Mouse (Mus musculus): ENCODE measurements around the gene Gm8159. TPM values are rescaled to one million over a fixed set of nuclear protein-coding genes. Genes with fewer than 3 reads are reported as not detected.
A peak's percentile ranks its signal among the peaks of the same experiment; 100 is the strongest.
"Not testable (repeated sequence)": the region's sequence is repeated elsewhere in the genome, so short reads cannot be mapped to it uniquely, and the experiment has no call there.

Gene Gm8159
- not detected in 2 replicates for polyA plus RNA-seq (2014; fragmentation: Nextera tagmentation; extraction: Ambion mirVana)

- H3K4me2 ChIP-seq; H3K27ac ChIP-seq (ENCODE audit: low read depth, low read length); DNase-seq (ENCODE audit: low spot score); H3K36me3 ChIP-seq (ENCODE audit: control insufficient read depth, insufficient read depth, low read length); ATAC-seq (replicated peaks; ENCODE audit: low FRiP score); H3K9me3 ChIP-seq (ENCODE audit: control insufficient read depth, low read length); H3K27me3 ChIP-seq (replicated peaks; ENCODE audit: control insufficient read depth, insufficient read depth, low read length); H3K4me1 ChIP-seq (replicated peaks; ENCODE audit: control insufficient read depth, insufficient read depth, low read length); H3K4me3 ChIP-seq (ENCODE audit: low read depth, low read length); H3K9ac ChIP-seq (ENCODE audit: low read depth, low read length): not testable (repeated sequence)
- WGBS = no CpG with 5 or more reads among the region's 2 CpGs
These were observed at the start of gene Gm8159 for GRCm38 (mm10) chr14:4632052-4632451. Gm8159 (plus strand) TSS chr14:4632352.

- not testable (repeated sequence) for H3K27ac ChIP-seq (ENCODE audit: low read depth, low read length); ATAC-seq (replicated peaks; ENCODE audit: low FRiP score); H3K4me3 ChIP-seq (ENCODE audit: low read depth, low read length); H3K4me2 ChIP-seq; H3K4me1 ChIP-seq (replicated peaks; ENCODE audit: control insufficient read depth, insufficient read depth, low read length); H3K9me3 ChIP-seq (ENCODE audit: control insufficient read depth, low read length); H3K27me3 ChIP-seq (replicated peaks; ENCODE audit: control insufficient read depth, insufficient read depth, low read length); H3K9ac ChIP-seq (ENCODE audit: low read depth, low read length); H3K36me3 ChIP-seq (ENCODE audit: control insufficient read depth, insufficient read depth, low read length)
- WGBS = 1% methylated on average over 15 of the region's 18 CpGs
- DNase-seq (ENCODE audit: low spot score) = peak; percentile 8
These were observed 17.2 kb downstream of the Gm8159 start for GRCm38 (mm10) chr14:4649309-4649708.

GRCm38 (mm10) chr14:4650324-4650723, 18.2 kb downstream of the Gm8159 start:
- 2% methylated on average over 3 of the region's 9 CpGs for WGBS
- not testable (repeated sequence) for H3K4me2 ChIP-seq; H3K4me3 ChIP-seq (ENCODE audit: low read depth, low read length); H3K4me1 ChIP-seq (replicated peaks; ENCODE audit: control insufficient read depth, insufficient read depth, low read length); ATAC-seq (replicated peaks; ENCODE audit: low FRiP score); H3K27me3 ChIP-seq (replicated peaks; ENCODE audit: control insufficient read depth, insufficient read depth, low read length); H3K9me3 ChIP-seq (ENCODE audit: control insufficient read depth, low read length); DNase-seq (ENCODE audit: low spot score); H3K36me3 ChIP-seq (ENCODE audit: control insufficient read depth, insufficient read depth, low read length); H3K9ac ChIP-seq (ENCODE audit: low read depth, low read length); H3K27ac ChIP-seq (ENCODE audit: low read depth, low read length)

- H3K9ac ChIP-seq (ENCODE audit: low read depth, low read length); H3K27ac ChIP-seq (ENCODE audit: low read depth, low read length); H3K36me3 ChIP-seq (ENCODE audit: control insufficient read depth, insufficient read depth, low read length); ATAC-seq (replicated peaks; ENCODE audit: low FRiP score); DNase-seq (ENCODE audit: low spot score); H3K9me3 ChIP-seq (ENCODE audit: control insufficient read depth, low read length); H3K4me1 ChIP-seq (replicated peaks; ENCODE audit: control insufficient read depth, insufficient read depth, low read length); H3K4me2 ChIP-seq; H3K27me3 ChIP-seq (replicated peaks; ENCODE audit: control insufficient read depth, insufficient read depth, low read length); H3K4me3 ChIP-seq (ENCODE audit: low read depth, low read length): not testable (repeated sequence)
- no CpG with 5 or more reads among the region's 2 CpGs for WGBS
These were observed 31.7 kb downstream of the Gm8159 start, which contains the start of gene Gm3239 for GRCm38 (mm10) chr14:4663892-4664291. Gm3239 (plus strand) TSS chr14:4664192.

Other genes starting within 250 kb of the Gm8159 start
- not detected in 2 replicates for gene Gm3159, start 234.8 kb upstream of the Gm8159 start, polyA plus RNA-seq (2014; fragmentation: Nextera tagmentation; extraction: Ambion mirVana)
- not detected in 2 replicates for gene Gm3164, start 216.9 kb upstream of the Gm8159 start, polyA plus RNA-seq (2014; fragmentation: Nextera tagmentation; extraction: Ambion mirVana)
- not detected in 2 replicates for gene Gm3173, start 201.4 kb upstream of the Gm8159 start, polyA plus RNA-seq (2014; fragmentation: Nextera tagmentation; extraction: Ambion mirVana)
- gene Gm3182, start 150.6 kb upstream of the Gm8159 start, polyA plus RNA-seq (2014; fragmentation: Nextera tagmentation; extraction: Ambion mirVana) = not detected in 2 replicates
- gene Gm3047, start 76.9 kb upstream of the Gm8159 start, polyA plus RNA-seq (2014; fragmentation: Nextera tagmentation; extraction: Ambion mirVana) = not detected in 2 replicates
- not detected in 2 replicates for gene Gm3239, start 31.8 kb downstream of the Gm8159 start, polyA plus RNA-seq (2014; fragmentation: Nextera tagmentation; extraction: Ambion mirVana)
- not detected in 2 replicates for gene Gm7876, start 76.9 kb downstream of the Gm8159 start, polyA plus RNA-seq (2014; fragmentation: Nextera tagmentation; extraction: Ambion mirVana)
- not detected in 2 replicates for gene Gm3252, start 94.4 kb downstream of the Gm8159 start, polyA plus RNA-seq (2014; fragmentation: Nextera tagmentation; extraction: Ambion mirVana)
- gene Gm9602, start 144.0 kb downstream of the Gm8159 start, polyA plus RNA-seq (2014; fragmentation: Nextera tagmentation; extraction: Ambion mirVana) = not detected in 2 replicates
- gene Gm3269, start 205.8 kb downstream of the Gm8159 start, polyA plus RNA-seq (2014; fragmentation: Nextera tagmentation; extraction: Ambion mirVana) = not detected in 2 replicates
- gene Gm3264, start 223.2 kb downstream of the Gm8159 start, polyA plus RNA-seq (2014; fragmentation: Nextera tagmentation; extraction: Ambion mirVana) = 0.23 TPM in 1 of 2 replicates, not detected in the other

Measured in liver, embryonic 11.5 days (tissue).